Mouse (Mus musculus): ENCODE measurements around the gene Kctd21.

Gene Kctd21

DNA sequence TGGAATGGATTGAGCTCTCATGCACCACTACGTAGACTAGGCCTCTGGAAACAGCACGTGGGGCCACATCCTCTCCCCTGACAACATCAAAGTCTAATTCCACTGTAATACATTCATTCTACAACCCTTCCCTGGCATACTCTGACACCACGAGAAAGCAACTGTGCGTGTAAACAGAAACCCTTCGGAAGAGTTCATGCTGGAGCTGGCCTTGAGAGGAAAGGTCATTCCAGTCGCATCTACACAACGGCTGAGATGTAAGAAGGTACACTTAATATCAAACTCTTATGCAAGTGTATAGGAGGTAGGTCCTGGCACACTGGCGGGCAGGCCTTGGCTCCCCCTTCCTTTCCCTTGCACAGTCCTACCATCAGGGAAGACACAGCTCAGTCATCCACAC is 7.8 kb upstream of the Kctd21 start:
- DNase-seq (ENCODE audit: low spot score): no peak

DNA sequence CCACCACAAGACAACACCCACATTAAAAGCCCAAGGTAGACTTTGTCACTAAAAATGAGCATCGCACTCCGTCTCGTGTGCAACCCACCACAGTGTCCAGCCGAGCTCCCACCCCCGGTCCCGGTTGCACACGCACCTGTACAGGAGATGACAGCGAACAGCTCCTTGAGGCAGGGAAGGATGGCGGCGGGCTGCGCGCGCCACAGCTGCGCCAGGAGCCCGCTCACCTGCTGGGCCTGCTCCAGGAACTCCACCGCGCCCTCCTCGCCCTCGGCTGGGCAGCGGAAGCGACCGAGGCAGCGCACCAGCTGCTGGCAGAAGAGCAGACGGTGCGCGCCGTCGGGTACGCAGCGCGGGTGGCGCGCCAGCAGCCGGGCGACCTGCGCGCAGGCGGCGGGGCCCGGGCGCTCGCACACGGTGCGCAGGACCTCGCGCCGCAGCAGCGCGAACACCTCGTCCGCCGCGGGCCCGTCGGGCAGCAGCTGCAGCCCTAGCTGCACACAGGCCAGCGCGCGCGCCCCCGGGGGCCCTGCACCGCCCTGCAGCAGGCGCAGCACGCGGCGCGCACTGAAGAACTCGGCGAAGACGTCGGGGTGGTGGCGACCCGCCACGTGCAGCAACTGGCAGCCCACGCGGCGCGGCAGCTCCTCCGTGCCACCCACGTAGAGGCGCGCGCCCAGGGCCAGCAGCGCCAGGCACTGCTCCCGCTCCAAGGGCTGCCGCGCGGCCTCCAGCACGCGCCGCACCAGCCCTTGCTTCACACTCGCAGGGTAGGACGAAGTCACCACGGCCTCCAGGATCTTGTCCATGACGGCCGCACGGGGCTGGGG is 6.8 kb upstream of the Kctd21 start:
- no peak for DNase-seq (ENCODE audit: low spot score)

DNA sequence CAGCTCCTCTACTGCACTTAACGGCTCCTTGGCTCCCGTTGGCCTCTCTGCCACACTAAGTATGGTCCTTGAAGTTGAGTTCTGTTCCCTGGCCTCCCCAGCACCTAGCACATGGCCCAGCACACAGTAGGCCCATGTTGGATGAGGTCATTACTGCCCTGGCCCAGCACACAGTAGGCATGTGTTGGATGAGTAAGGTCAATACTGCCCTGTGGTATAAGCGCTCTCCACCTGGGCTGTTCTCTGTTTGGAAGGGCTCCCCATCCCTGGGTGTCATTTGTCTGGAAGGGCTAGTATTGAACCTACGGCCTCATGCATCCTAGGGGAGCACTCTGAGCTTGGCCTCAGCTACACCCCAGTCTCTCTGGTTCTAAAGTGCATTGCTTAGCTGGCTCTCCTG is 4.8 kb upstream of the Kctd21 start:
- no peak for DNase-seq (ENCODE audit: low spot score)

DNA sequence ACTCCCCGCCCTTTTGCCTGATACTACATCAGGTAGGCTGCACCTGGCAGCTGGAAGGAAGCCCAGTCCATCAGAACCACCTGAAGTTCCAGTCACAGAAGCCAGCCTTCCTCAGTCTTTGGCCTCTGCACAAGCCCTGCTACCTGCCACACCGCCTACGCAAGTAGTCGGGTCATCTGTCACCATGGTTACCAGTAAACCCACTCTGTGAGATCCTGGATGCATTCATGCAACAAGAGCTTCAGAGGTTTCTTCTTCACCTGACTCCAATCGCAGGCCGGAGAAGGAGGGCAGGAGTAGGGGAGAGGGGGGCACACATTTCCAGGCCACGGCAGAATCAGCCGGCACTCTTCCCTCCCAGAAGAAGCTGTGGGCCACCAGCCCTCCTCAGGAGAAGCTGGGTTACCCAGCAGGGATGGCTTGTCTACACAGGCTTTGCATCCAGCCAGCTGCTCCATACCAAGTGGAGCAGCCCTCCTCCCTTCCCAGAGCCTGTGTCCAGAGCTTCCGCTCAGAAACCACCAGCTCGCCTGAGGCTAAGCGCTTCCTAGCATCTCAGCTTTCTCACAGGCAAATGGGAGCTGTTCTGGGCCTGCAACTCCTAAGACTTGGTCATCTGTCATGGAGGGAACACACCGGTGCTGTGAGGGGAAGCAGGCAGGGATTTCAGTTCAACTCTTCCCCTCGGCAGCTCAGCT is 3.1 kb upstream of the Kctd21 start:
- DNase-seq (ENCODE audit: low spot score): no peak

DNA sequence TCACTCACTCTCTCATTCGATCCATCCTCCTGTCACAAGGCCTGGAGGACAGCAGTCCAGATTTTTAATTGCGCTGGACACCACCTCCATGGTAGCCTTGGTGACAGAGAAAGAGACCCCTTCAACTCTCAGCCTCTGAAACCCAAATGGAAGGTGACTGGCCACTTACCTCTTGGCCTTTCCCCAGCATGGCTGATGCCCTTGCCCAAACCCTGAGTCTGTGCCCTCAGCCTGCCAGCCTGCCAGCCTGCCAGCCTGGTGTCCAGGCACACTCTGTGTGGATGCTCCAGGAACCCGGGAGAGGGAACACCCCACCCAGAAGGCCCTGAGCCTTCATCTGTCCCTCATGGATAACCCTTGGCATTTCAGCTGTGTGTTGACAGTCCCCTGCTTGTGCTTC is 2.5 kb upstream of the Kctd21 start:
- DNase-seq (ENCODE audit: low spot score): no peak

DNA sequence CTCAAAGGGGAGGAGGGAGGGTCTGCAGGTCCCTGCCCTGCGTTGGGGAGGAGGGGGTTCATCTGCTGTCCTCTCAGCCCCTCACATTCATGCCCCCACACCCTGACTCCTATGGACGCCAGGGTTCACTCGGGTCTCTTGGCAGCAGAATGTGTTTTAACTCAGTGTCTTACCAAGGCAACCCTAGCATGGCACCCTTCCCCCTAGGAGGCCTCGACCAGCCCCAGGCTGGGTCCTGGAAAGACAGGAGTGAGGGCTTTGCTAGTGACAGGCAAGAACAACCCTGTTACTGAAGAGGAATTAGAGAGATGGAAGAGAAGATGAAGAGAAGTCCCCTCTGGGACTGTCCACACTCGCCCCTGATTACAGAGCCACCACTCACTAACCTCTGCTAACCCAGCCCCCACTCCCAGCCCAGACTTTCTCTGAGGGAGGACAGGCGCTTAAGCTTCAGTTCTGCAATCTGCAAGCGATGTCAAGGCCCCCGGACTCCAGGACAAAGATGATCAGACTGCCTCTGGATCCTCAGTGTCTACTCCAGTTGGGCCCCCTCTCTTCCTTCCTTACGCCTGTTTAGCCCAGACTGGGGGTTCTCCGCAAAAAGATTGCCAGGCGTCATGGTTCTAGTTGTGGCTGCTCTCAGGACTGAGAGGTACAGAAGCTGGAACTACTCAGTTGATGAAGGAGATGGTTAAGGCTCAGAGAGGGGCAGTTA is 1.0 kb upstream of the Kctd21 start:
- no peak for DNase-seq (ENCODE audit: low spot score)

DNA sequence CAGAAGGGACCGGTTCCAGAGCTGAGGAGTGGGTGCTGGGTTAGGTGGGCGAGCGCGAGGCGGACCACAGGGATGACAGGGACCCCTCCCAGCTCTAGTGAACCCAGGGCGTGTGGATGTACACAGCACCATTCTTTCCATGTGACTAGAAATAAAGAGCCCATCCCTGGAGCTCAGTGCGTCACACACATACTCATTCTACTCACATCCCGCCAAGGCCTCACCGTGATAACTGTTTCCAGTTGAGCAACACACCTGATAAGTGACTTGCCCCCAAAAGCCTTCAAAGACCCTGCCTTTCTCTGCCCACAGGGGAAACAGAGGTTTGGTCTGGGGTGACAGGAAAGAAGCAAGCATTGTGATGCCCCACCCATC is 527 bp downstream of the Kctd21 start:
- DNase-seq (ENCODE audit: low spot score): no peak

DNA sequence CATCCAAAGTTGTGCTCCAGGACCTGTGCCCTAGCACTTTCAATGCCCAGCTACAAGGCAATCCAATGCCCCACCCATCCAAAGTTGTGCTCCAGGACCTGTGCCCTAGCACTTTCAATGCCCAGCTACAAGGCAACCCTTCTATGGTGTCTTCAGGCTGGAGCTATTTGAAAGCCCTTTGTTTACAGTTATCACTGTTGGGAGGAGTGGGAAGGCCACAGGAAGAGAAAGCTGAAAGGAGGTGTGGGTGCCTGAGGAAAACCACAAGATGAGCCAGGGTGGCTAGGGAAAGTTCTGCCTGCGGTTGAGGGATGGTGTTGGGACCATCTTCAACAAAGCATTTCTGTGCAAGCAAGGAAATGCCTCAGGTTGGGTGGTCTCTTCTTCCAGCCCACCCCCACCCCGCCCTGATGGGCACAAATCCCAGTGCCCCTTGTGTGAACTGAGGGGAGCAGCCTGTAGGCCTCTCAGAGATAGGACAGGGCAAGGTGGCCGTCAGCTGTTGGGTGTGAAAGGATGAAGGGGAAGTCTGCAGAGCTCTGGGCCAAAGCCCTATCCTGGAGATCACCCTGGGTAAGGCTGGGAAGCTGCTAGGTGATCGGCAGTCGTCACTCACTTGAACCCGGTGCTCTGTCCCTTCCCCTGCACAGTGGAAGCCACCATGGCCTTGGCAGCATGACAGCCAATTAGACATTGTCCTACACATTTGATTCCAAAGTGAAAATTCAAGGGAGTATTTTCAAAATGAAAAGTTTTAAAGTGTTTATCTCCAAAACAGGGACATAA is 1.2 kb downstream of the Kctd21 start:
- DNase-seq (ENCODE audit: low spot score): no peak

DNA sequence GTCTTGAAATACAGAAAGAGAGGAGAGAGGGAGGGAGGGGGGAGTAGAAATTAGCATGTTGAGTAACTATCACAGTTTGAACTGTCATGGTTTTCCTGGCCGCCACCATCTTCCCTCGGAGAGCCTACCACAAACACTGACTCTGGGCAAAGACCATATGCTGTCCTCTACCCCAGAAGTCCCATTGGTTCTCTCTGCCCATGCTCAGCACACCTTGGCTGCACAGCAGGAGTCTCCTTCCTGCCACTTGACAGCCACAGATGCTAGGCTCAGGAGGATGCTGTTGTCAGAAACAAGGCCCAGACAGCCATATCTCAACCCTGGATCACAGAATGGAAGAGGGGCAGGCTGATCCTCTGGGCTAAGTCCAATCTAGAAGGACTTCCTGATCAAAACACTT is 2.3 kb downstream of the Kctd21 start:
- no peak for DNase-seq (ENCODE audit: low spot score)

DNA sequence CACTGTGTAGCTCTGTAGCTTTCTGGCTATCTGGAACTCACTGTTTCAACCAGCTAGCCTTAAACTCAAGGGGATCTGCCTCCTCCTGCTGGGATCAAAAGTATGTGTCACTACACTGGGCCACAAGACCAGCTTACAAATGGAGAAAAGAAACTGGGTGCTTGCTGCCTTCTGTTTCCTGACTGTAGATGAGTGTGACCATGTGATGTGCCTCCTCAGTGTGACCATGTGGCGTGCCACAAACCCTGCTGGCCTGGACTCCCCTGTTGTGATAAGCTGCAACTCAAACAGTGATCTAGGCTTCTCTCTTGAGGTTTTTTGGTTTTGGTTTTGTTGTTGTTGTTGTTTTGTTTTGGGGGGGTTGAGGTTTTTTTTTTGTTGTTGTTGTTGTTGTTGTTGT is 4.6 kb downstream of the Kctd21 start:
- DNase-seq (ENCODE audit: low spot score): no peak

DNA sequence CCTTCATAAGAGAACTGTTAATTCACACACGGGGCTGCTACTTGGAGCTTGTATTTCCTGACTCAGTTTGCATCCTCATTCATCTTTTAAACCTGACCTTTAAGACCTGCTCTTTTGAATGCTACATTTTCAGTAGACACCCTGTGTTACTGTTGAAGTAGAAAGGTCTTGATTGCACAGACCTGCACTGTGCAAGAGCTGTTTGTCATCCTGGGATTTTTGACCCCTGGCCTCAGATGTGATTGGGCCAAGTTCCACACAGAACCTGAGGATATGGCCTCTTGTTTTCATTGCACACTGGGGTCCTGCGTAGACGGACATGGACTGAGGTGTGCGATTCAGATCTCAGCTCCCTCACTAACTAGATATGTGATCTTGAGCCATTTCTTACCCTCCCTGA is 6.5 kb downstream of the Kctd21 start:
- no peak for DNase-seq (ENCODE audit: low spot score)

DNA sequence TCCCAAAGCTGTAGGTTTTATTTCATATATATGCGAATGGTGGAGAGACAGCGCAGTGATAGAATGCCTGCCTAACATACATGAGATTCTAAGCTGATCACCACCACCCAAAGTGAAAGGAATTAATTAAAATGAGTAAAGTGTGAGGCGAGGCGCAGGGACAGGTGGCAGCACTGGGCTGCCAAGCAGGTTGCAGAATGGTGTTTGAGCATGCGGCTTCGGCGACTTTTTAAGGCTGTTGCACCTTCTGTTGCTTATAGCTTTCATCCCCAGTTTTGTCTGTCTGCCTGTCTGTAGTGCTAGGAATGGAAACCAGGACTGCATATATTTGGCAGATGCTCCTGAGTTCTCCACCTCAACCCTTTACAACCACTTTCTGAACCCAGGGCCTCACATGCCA is 7.5 kb downstream of the Kctd21 start:
- no peak for DNase-seq (ENCODE audit: low spot score)

DNA sequence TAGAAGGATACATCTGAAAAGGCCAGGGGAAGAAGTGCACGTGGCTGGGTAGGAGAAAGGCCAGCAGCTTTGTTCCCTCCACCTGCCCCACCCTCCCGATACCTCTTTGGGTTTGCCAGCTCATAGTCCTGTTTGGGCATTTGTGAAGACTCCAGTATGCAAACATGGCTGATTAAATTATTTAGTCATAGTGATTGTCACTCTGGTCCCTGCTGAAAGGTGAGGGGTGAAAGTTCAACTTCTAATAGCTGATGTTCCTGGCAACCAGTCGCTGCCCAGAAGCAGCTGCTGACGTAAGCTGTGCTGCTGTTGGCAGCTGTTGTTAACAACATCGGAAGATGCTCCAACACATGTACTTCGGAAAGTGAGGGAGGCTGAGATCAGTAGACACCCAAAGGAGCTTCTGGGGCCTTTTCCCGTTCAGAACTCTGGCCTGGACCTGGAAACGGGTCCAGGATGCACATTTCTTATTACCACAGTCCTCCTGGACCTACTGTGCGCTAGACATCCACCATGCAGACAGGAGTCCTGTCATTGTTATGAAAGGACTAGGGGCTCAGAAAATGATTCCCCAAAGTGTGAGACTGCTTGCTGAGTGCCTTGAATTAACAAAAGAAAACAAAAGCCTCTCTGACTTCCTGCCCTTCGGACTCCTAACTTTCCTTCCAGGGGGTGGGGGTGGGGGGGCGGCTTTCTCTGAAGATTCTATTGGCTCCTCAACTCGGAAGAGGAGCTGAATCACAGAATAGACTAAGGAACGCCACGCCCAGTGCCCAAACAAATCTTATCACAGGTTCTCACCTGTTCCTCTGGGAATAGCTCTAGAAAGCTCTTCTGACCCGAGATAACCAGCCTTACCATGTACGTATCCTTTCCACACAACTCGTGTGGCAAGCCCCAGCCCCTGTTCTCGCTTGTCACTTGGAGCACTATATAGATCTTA is 9.1 kb downstream of the Kctd21 start:
- DNase-seq (ENCODE audit: low spot score): no peak

DNA sequence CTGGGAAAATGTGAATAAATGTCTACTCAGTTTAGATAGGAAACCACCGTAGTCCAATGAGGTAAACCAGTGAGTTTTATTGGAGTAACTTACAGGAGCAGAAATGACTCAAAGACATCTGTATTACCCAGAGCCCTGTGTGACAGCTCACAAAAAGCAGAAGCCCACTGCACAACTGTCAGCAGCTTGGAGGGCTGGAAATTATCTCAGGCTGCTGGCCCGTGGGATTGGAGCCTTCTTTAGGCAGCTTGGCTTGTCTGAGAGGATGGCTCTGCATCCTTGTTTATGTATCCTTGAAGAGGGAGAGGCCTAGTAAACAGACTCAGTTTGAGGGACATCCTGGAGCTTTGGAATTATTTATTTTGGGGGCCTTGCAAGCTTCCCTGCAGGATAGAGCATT is 10.8 kb downstream of the Kctd21 start:
- no peak for DNase-seq (ENCODE audit: low spot score)

DNA sequence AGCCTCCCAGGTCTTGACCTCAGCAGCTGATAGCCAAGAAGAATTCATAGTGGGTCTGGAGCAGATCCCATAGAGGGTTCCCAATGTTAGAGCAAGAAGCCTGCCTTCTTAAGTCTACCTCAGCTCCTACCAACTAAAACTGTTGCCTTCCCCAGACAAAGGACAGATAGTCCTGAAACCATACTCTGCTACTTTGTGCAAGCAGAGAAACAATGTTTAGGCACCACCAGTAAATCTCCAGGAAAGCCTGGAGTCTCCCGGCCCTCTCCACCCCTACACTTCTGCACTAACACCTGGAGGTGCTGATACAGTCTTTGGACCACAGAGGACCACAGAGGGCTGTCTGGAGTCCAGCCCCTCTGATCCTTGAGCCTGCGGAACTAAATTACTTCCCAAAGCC is 12.5 kb downstream of the Kctd21 start:
- DNase-seq (ENCODE audit: low spot score): no peak

DNA sequence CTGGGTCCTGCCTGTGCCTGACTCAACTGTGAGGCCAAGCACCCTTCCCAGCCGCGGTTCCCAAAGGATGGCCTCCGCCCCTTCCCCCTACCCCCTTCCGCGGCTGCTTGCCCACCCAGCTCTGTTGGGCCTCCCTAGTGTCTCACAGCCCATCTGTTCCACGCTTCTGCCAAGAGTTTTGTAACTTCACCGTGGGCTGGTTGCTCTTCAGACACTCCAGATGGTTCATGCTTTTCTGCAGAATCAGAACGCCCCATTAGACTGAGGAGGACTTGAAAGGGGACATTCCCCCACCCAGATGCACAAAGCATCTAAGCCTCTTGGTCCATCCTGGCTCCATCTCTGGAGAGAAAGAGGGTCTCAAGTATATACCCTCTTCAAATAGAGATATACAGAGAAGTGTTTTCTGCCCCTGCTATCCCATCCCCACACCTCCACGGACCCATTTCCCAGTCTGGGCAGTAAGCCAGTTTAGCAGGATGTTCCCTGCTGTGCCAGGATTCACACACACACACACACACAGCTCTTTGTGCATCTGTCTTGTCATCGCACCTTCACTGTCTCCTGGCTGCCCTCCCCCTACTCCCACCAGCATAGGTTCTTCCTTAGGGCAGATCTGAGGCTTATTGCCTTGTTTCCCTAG is 13.2 kb downstream of the Kctd21 start:
- peak; percentile 83 for DNase-seq (ENCODE audit: low spot score)

DNA sequence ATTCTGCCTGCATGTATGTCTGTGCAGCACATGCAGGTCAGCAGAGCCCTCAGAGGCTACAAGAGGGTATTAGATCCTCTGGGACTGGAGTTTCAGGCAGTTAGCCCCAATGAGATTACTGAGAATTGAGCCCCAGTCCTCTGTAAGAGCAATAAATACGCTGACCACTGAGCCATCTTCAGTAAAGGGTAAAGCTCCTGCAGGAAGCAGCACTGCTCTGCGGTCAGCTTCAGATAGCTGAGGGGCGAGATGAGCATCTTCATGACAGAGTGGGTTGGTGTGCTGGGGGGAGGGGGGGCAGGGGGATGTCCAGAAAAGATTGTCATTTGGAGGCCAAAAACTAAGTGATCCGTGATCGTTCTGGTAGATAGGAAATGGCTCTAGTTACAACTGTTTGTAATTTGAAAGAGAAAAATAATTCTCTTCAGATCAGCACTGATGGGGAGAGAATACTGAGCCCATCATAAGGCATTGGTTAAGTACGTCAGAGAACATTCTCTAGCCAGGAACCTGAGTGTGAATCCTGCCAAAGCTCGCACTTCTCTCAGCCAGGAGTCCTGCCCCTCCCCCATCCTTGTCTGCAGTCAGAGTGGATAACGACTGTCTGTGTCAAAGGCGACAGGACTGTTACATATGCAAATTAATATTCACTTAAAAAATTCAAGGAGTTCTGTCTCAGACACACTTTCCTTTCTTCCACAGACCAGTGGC is 14.1 kb downstream of the Kctd21 start:
- no peak for DNase-seq (ENCODE audit: low spot score)

DNA sequence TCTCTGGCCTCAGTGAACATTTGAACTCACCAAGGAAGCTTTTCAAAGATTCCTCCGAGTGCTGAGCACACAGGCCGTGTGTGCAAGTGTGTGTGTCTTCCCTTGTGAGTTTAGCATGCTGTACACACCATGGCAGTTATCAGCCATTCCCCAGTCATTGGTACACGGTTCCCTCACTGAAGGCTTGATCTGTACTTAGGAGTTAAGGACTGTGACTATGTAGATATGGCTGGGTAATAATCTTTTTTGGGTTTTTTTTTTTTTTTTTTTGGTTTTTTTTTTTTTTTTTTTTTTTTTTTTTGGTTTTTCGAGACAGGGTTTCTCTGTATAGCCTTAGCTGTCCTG is 14.7 kb downstream of the Kctd21 start:
- DNase-seq (ENCODE audit: low spot score): no peak

DNA sequence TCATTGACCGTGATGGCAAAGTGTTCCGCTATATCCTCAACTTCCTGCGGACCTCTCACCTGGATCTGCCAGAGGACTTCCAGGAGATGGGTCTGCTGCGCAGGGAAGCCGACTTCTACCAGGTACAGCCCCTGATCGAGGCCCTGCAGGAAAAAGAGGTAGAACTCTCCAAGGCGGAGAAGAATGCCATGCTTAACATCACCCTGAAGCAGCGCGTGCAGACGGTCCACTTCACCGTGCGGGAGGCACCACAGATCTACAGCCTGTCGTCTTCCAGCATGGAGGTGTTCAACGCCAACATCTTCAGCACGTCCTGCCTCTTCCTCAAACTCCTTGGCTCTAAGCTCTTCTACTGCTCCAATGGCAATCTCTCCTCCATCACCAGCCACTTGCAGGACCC is 15.3 kb downstream of the Kctd21 start:
- no peak for DNase-seq (ENCODE audit: low spot score)

DNA sequence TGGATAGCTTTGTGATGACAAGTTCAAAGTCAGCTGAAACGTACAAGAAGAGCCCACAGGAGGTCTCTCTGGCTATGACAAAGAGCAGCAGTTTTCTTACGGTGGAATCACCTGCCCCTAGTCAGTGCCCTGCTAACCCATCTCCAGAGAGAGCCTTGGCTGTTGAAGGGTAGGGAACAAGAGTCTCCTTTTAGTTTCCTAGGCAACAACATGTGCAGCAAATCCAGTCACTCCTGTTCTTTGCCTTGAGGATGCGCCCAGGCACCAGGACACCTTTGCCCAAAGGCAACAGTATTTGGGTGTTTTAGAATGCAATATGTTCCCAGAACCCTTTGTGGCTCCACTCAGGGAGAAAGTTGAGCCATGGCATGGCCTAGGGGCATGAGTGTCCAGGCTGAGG is 16.2 kb downstream of the Kctd21 start:
- DNase-seq (ENCODE audit: low spot score): no peak

Measured in layer of hippocampus, adult 11-12 months (tissue).